Mouse (Mus musculus): Measurements from ENCODE around the gene Rapgef3. TPM values are rescaled to one million over a fixed set of nuclear protein-coding genes. Genes with fewer than 3 reads are reported as not detected.

The Rapgef3 gene
- polyA plus RNA-seq, 1 experiment from 2014 or later, result 6.4 TPM

Other genes starting within 250 kb of the Rapgef3 start
- gene Rpap3, start 62.1 kb downstream of the Rapgef3 start, polyA plus RNA-seq (2016; fragmentation: Nextera tagmentation; extraction: Ambion mirVana), result 36.2 and 36.3 TPM in 2 replicates
- gene Endou, start 36.6 kb downstream of the Rapgef3 start, polyA plus RNA-seq (2016; fragmentation: Nextera tagmentation; extraction: Ambion mirVana), result 0.16 and 0.26 TPM in 2 replicates
- 17.0 and 23.5 TPM in 2 replicates for gene Slc48a1, start 10.5 kb upstream of the Rapgef3 start, polyA plus RNA-seq (2016; fragmentation: Nextera tagmentation; extraction: Ambion mirVana)
- gene Hdac7, start 76.5 kb upstream of the Rapgef3 start, polyA plus RNA-seq (2016; fragmentation: Nextera tagmentation; extraction: Ambion mirVana), result 28.5 and 32.1 TPM in 2 replicates
- 0.15 and 0.23 TPM in 2 replicates for gene Vdr, start 142.7 kb upstream of the Rapgef3 start, polyA plus RNA-seq (2016; fragmentation: Nextera tagmentation; extraction: Ambion mirVana)
- gene Tmem106c, start 196.2 kb upstream of the Rapgef3 start, polyA plus RNA-seq (2016; fragmentation: Nextera tagmentation; extraction: Ambion mirVana), result 29.8 and 34.9 TPM in 2 replicates
- gene Col2a1, start 236.7 kb upstream of the Rapgef3 start, polyA plus RNA-seq (2016; fragmentation: Nextera tagmentation; extraction: Ambion mirVana), result 72.8 and 186 TPM in 2 replicates